Mouse (Mus musculus) gastrocnemius, postnatal 25 days (tissue): ENCODE measurements around the gene Coro1c. TPM values are rescaled to one million over a fixed set of nuclear protein-coding genes. Genes with fewer than 3 reads are reported as not detected.

Experiments used
- DNase-seq: peaks from one replicate; pipeline ENCODE4 v3.0.0; 2022
- total RNA-seq, 2 experiments: library from RNA; stranded (reverse); gene quantifications; 1 replicate in 1 of 2; 2 replicates in 1 of 2; pipeline ENCODE4 v1.2.3; 2021

Coro1c gene
- total RNA-seq, 2 experiments from 2014 or later, result 11.9 to 17.1 TPM

DNA sequence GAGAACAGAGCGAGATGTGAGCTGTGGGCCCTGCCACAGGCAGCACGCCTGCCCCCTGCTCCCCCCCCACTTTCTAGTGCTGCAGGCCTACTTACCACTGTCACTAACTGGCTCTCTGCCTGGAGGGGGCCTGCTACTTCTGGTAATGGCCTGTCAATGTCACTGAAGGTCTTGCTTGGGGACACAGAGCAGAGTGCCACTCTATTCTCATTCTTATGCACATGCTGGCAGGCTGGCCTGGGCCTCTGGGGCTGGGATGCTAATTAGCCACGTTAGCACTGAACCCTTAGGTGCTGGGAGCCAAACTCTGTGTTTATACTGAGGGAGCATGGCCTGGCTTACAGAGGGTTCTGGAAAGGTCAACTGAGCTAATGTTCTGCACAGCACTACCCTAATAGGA is 52.9 kb downstream of the Coro1c start:
- no peak for DNase-seq

DNA sequence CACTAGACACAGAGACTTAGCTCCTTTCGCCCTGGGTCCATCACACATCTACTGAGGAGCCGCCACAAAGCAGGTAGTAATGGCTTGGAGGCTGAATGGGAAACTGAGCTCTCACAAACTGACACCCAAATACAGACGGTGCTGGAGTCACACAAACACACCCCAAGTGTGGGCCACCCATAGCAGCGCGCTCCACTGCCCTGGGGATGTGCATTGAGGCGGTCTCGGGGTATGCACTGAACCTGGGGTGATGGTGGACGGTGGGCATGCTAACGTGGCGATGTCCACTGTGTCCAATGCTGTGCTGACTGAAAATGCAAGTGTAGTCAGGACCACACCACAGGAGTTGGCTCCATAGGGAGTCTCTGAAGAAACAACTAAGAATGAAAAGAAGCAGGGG is 53.4 kb downstream of the Coro1c start:
- no peak for DNase-seq

DNA sequence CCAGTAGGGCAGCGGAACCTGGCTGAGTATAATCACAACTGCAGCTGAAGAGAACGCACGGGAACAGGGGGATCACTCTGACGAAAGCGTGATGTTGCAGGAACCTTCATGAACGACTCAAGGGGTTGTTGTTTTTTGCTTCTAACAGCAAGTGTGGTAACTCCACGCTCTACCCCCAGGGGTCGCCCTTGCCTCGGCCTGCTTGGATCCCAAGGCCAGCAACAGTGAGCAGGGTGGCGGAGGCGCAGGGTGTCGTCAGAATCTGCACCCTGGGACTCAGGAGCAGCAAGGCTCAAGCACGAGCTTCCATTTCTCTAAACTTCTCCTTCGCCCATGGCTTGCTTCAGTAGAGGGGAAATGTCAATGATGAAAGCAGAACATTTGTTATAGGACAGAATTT is 54.1 kb downstream of the Coro1c start:
- peak; percentile 77 for DNase-seq

DNA sequence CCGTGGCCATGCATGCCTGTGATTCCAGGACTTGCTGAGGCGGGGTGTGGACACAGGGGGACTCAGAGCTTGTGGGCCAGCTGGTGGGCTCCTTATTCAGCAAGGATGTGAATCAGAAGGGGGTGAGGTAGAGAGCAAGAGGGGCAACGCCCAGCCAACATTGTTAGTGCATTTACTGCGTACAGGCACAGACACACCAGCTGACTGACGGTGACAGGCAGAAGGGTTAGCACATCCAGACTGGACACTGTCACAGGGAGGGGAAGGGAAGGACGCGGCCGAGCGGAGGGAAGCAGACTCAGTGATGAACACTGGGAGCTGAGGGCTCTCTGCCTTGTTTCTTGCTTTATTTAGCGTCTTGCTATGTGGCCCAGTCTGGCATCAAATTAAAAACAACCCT is 55.0 kb downstream of the Coro1c start:
- no peak for DNase-seq

DNA sequence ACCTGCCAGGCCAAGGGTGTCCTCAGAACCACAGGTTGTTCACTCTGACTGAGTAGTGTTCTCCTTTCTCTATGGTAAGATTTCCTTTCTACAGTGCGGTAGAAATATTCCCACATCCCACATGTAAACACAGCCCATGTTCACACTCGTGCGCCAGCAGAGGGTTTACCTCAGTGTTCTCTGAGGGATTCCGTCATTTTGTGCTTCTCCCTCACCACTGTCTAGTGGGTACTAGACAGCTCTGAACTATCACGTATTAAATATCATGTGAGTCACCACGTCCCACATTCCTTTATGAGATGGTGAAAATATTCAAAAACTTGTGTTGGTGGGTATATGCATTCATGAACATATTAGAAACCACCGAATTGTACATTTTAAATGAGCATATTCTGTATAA is 56.1 kb downstream of the Coro1c start:
- no peak for DNase-seq

DNA sequence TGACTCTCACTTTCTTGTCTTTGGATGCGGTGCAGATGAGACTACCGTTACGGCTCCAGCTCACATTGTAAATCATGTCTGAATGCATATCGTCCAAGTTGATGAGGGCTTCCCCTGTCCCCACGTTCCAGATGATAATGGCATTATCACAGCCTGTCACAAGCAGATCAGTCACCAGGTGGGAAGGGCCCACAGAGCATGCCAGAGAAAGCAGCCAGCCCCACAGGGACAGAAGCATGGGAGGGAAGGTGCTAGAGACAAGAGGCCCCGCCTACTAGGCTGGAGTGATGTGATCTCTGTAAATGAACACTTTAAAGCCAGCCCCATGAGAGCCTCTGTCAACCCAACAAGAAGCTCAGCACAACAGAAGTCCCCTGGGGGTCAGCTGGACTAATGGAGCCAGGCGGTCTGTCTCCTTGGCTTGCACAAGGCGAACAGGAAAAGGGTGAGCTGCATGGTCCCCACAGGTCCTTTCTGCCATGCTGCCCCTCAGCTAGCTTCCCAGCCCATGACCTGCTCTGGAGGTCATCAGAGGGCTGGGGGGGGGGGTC is 57.8 kb downstream of the Coro1c start:
- DNase-seq, result no peak

DNA sequence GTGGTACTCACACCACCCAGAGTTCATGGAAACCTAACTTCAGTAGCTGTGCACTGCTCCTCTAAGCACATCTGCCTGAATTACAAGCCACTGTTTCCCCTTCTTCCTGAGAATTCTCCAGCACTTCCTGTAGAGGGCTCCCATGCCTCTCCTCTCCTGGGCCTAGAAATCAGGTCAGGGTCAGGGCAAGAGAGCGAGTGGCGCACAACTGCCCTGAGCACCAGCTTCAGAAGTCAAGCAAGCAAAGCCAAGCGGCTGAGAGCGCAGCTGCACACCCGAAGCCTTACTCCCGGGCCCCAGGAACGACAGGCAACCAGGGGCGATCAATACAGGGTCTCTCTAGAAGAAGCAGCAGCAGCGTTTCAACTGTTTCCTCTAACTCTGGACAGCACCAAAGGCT is 60.9 kb downstream of the Coro1c start:
- DNase-seq, result no peak

DNA sequence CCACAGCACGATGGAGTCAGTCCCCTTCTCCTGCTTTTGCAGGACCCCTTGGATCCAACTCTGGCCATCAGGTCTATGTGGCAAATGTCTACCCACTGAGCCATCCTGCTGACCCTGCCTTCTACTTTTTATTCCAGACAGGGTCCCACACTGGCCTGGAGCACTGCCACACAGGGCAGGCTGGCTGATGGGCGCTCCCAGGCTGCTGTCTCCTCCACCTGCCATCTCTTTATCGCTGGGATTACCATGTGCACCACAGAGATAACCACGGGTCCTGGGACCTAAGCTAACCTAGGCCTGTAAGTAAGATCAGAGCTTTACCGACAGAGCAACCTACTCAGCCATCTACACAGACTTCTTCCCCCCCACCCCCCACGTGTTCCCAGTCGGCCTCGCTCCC is 61.9 kb downstream of the Coro1c start:
- no peak for DNase-seq

DNA sequence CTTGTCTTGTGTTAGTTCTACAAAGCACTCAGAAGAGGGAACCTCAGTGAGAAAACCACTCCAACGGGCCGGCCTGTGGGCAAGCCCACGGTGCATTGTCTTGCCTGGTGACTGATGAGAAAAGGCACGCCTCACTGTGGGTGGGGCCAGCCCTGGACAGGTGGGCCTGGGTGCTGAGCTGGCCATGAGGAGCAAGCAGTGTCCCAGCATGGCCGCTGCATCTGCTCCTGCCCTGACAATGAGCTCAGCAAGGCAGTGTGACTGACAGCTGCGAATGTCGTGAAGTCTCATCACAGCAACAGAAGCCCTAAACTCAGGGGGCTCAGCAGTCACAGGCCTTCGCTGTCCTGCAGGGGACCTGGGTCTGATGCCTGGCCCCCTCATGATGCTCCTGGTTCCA is 62.9 kb downstream of the Coro1c start:
- DNase-seq, result no peak

DNA sequence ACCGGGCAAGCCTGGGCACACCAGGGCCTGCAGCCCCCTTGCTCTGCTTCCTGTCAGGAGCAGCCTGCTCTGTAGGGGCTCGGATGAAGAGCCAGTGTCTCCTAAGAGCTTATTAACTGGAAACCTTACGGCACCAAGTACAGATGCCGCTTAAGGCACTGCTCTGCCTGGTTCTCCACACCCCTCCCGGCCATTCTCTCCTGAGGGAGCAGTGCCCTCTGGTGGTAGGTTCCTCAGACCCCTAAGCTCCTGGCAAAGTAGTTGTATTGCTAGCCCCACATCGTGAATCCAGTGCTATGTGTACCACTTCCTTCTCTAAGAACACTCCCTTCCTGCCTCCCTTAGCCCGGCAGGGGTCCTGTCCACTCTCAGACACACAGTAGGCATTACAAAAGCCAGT is 63.8 kb downstream of the Coro1c start:
- no peak for DNase-seq

DNA sequence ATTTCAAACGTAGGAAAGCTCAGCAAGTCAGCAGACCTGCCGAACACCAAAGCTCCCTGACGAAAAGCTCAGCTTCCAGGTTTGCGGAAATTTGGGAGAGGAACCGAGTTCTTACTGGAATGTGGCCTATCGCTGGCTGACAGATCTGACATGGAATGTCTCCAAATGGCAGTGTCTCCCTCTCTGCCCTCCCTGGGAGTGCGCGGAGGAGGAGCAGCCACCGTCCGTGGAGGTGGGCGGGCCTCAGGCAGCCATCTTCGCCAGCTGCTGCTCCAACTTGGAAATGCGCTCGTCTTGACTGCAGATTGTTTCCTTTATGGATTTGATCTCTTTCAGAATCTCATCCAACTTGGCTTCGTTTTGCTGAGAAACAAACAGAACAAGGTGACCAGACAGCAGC is 64.5 kb downstream of the Coro1c start:
- DNase-seq, result no peak

DNA sequence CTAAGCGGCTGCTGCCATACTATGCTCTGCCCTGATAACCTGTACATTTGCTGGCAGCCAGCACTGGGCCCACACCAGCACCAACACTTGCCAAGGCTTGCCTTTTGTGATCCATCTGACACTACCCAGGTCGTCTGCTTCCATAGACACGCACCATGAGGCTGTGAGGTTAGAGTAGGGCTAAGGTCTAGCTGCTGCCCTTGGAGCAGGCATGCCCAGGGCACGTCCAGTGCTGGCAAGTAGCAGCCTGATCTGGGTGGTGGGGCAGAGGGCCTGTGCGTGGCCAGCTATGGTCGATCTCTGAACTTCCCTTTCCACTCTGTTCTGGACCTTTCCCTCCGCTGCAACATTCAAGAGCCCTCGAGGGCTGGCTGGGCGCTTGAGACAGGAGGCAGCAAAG is 65.7 kb downstream of the Coro1c start:
- no peak for DNase-seq

DNA sequence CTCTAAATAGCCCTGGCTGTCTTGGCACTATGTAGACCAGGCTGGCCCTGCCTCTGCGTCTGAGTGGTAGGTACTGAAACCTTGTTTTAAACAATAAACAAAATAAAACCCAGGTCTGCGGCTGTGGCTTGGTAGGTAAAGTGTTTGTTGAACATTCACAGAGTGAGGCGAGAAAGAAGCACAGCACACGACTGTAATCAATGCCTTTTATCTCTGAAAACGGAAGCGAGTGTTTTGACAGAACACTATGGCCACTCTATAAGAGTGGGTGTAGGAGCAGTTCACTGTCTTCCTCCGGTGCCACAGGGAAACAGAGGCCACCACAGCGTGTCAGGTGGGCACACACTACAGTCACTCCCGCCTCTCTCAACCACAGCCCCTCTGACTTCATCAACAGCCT is 66.3 kb downstream of the Coro1c start:
- no peak for DNase-seq

DNA sequence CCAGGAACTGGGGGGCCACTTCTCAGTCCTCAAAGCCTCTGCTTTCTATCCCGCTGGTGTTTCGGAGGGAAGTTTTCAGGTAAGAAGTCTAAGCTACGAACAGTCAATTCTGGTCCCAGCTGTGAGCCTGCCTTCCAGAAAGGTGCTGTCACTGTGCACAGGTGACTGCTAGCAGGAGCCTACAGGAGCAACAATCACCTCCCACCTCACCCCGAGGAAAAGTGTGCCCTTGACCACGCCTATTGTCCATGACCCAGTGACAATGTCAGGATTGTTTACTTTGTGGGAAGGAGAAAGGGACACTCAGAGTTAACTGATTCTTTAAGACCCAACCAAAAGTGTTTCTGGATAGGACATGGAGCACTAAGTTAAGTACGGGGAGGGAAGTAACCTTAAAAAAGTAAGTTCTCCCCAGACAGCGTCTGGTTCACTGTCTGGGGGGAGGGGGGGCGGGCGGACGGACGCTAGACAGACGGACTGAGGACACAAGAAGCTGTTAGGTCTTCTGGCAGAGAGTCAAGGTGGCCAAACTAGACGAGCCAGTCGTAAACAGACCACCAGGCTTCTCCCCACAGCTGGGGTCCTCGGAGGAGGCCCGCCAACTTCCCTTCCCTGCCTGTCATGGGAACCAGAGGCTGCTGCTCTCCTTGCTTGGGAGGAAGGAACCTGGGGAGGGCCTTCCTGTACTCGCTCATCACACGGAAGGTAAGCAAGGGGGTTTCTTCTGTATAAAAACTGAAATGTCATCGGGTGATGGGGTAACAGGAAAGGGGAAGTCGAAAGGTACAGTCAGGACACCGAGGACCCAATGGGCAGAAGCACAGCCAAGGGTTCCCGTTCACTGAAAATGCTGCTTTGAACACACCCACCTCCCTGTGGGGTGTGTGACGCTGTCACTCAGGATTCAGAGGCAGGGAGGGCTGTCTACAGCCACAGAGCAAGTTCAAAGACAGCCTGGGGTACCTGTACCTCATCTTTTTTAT is 67.0 kb downstream of the Coro1c start:
- no peak for DNase-seq

DNA sequence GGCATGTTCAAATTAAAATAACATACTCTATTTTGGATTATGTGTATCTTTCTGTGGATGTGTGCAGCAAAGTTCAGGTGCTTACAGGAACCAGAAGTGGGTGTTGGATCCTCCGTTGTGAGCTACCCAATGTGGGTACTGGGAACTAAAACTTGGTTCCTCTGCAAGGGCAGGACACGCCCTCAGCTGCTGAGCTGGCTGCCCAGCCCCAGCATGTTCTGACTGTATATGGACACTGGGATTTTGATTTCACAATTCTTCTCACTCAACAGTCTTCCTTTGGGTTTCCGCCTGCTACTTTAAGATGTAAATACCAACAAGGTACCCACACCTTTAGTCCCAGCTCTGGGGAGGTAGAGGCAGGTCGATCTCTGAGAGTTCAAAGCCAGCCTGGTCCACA is 68.1 kb downstream of the Coro1c start:
- no peak for DNase-seq

DNA sequence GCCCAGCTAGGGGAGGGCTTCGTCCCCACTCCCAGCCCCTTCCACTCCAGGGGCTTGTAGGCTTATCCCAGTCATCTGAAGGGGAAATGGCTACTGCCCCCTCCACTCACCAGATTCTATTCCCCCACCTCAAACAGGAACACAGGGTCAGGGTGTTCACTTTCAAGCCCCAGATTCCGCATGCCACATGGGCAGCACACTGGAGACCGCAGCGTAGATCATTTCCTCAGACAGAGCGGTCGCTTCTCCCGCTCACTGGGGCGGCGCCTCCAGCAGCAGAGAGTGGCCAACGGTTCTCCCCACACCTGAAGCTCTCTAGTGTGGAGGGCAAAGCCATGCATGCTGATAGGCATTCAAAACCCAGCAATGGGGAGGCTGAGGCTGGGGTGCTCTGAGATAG is 71.6 kb downstream of the Coro1c start:
- no peak for DNase-seq

DNA sequence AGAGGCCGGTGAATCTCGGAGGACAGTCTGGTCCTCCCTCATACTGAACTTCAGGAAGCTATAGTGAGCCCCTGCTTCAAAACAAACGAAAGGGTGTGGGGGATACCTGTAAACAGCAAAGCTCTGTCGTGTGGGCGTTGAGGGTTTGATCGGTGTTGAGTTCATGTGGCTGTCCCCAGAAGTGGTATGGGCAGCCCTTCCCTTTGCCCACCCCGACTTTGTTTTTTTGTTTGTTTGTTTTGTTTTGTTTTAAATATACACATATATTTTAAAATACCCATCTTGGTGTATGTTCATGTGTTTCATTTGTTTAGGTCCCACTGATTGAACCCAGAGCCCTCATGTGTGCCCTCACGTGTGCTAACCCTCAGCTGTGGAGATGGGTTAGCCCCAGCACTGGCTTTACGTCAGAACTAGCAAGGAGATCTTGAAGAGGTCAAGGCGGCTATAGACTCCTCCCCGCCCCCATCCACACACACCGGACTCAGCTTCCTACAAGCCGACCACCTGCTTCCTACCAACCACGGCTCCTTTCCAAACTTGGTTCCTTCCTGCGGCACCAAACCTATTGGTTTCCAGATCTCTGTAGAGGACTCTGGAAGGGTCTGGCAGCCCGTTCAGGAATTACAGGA is 75.1 kb downstream of the Coro1c start:
- no peak for DNase-seq

DNA sequence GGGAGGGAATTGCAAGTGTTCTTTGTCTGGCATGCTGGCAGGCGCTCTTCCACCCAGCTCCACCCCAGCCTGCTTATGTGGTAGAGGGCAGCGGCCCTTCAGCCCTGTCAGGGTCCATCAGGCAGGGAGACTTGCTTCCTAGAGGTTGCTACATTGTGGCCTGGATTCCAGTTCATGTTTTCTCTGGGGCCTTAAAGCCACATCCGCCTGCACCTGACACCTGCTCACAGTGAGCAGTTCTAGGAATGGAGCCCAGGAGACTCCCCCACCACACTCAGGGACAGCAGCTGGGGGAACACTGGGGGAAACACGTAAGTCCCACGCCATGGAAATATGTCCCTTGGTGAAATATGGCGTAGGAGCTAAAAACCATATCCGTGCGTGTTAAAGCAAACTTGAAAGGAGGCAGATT is 76.1 kb downstream of the Coro1c start, which contains the start of gene Selplg:
Selplg (minus strand) TSS at position 155 of the 412 bp plus-strand sequence.
- DNase-seq, result no peak

DNA sequence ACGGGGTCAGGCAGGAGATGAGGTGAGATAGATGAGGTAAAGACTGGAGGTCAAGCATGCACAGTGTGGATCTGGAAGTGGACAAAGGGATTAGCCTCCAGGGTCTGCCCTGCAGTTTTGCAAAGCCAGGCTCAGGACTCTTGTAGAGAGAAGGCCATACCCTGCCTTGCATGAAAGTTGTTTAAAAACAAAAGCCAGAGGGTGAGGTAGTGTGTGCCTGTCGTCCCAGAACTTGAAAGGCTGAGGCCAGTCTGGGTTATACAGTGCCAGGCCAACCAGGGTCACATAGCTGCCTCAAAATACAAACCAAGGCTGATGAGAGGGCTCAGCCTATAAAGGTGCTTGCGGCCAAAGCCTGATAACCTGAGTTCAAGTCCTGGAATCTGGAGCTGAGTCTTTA is 76.8 kb downstream of the Coro1c start:
- DNase-seq, result no peak

DNA sequence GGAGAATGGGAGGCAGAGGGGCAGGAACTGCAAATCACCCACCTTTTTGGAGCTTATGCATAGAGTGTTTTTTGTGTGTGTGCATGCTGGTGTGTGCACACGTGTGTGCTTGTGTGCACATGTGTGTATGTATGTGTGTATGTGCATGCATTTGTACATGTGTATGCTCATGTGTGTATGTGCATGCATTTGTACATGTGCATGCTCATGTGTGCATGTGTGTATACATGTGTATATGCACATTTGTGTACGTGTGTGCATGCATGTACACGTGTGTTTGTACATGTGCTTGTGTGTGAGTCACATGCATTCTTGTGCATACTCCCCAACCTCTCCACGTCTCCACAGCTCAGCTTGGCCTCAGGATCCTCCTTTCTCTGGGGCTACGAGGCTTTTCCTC is 77.8 kb downstream of the Coro1c start:
- no peak for DNase-seq

DNA sequence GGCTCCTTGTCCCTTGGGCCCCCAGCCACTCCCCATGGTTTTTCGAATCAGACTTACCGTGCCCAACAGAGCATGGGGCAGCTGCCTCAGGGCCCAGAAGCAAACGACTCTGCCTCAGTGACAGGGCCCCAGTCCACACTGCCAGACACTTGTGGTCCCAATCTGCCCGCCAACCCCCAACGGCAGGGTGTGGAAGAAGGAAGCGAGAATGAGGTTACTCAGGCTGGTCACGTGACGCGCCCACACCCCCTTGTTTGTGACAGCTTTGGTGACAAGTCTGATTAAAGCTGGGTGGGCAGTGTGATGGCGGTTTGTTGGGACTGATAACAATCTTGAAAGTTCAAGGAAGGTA is 78.3 kb downstream of the Coro1c start:
- DNase-seq, result peak; percentile 54

DNA sequence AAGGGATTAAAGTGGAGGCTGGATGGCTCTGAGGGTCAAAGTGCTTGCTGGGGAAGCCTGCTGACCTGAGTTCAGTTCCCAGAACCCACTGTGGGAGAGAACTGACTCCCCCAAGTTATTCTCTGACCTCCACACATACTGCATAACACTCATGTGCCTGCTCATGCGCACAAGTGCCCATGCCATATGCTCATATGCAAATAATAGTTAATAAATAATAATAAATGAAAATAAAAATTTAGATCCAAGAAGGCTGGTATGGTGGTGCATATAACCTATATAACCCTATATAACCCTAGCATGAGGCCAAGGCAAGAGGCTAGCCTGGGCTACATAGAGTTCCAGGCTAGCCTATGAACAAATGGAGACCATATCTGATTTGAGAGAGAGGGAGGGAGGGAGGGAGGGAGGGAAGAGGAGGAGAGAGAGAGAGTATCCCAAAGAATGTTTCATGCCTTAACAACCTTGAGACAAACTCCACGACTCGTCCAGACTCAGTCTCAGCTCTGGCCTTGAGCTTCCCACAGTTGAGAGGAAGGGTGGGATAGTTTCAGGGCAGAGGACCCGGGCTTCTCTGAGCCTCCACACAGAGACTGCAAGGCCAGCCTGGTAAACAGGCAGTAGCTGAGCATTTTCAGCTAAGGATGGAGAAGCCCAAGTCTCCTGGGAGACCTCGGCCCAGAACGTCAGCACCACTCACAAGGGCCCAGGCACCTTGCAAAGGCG is 78.8 kb downstream of the Coro1c start:
- DNase-seq, result no peak

DNA sequence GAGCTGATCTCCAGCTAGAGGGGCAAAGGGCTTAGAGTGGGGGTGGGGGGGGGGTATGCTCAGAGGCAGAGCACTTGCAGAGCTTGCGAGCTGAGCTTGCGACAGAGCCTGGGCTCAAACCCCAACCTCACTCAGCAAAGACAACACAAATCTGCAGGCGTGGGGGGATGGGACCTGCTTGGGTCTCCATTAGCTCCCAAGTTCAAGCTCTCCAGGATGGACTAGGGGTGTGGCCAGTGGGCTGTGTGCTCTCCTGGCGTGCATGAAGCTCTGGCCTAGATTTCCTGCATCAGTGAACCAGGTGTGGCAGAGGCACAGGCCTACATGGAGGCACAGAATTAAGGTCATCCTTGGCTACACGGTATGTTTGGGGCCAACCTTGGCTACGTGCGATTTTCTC is 80.1 kb downstream of the Coro1c start:
- DNase-seq, result no peak
